Mouse (Mus musculus): ENCODE data around the gene Cul4b.

DNA sequence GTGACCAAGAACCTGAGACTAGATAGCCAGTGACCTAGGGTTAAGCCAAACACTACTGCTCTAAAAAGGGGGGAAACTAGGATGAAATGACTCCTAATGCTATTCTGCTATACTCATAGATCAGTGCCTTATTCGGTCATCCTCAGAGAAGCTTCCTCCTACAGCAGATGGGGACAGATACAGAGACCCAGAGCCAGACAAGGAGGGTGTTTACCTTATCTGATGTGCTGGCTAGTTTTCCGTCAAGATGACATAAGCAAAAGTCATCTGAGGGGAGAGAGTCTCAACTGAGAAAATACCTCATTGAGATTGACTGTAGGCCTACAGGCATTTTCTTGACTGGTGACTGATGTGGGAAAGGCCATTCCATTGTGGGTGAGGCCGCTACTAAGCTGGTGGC, 15.8 kb upstream of the Cul4b start:
- TF ChIP-seq CTCF (IDR thresholded peaks at IDR 0.05; ENCODE audit: low read depth, low read length) (no peak), POLR2A (IDR thresholded peaks at IDR 0.05; ENCODE audit: extremely low read depth, insufficient read depth, low read length) (no peak)

Data from liver, adult 2 months (tissue).